Mouse (Mus musculus): ENCODE measurements around the gene Htr5b. TPM values are rescaled to one million over a fixed set of nuclear protein-coding genes. Genes with fewer than 3 reads are reported as not detected.

Htr5b gene
- polyA plus RNA-seq, 2 experiments: 0.44 to 0.62 TPM

GRCm38 (mm10) chr1:121463806-121464205, 64.5 kb downstream of the Htr5b start:
- Histone ChIP-seq H3K9ac (ENCODE audit: low read depth, low read length, severe bottlenecking) (no peak overlapping the region), H3K4me1 (ENCODE audit: control insufficient read depth, insufficient read depth, low read length) (no peaks in the 10 kb centered on the region), H3K27me3 (ENCODE audit: control insufficient read depth, insufficient read depth, low read length) (no peaks in the 10 kb centered on the region), H3K4me3 (replicated peaks; ENCODE audit: low read length) (no peak overlapping the region), H3K36me3 (ENCODE audit: control insufficient read depth, insufficient read depth, low read length) (peaks cover 32% of the 10 kb centered on the region), H3K9me3 (ENCODE audit: control insufficient read depth, low read length) (no peaks in the 10 kb centered on the region), H3K4me2 (replicated peaks; ENCODE audit: low read depth, low read length, severe bottlenecking) (no peak overlapping the region), H3K27ac (replicated peaks; ENCODE audit: low read depth, low read length) (no peak overlapping the region)
- WGBS: 60% methylated on average over 7 of the region's 7 CpGs
- ATAC-seq (ENCODE audit: low FRiP score, low read depth) (no peak), DNase-seq (ENCODE audit: low spot score) (no peak)
- no peak for TF ChIP-seq POLR2A (IDR thresholded peaks at IDR 0.05; ENCODE audit: borderline replicate concordance, extremely low read depth, insufficient read depth, insufficient read length)

GRCm38 (mm10) chr1:121462643-121463042, 65.6 kb downstream of the Htr5b start:
- Histone ChIP-seq H3K4me1 (ENCODE audit: control insufficient read depth, insufficient read depth, low read length) (no peaks in the 10 kb centered on the region), H3K9ac (ENCODE audit: low read depth, low read length, severe bottlenecking) (no peak overlapping the region), H3K27me3 (ENCODE audit: control insufficient read depth, insufficient read depth, low read length) (no peaks in the 10 kb centered on the region), H3K4me3 (replicated peaks; ENCODE audit: low read length) (no peak overlapping the region), H3K4me2 (replicated peaks; ENCODE audit: low read depth, low read length, severe bottlenecking) (no peak overlapping the region), H3K27ac (replicated peaks; ENCODE audit: low read depth, low read length) (no peak overlapping the region), H3K9me3 (ENCODE audit: control insufficient read depth, low read length) (no peaks in the 10 kb centered on the region), H3K36me3 (ENCODE audit: control insufficient read depth, insufficient read depth, low read length) (peaks cover 30% of the 10 kb centered on the region)
- DNase-seq (ENCODE audit: low spot score) (no peak), ATAC-seq (ENCODE audit: low FRiP score, low read depth) (no peak)
- TF ChIP-seq POLR2A (IDR thresholded peaks at IDR 0.05; ENCODE audit: borderline replicate concordance, extremely low read depth, insufficient read depth, insufficient read length): no peak
- WGBS: 67% methylated on average over 1 of the region's 1 CpGs

GRCm38 (mm10) chr1:121461895-121462294, 66.4 kb downstream of the Htr5b start:
- peaks cover 35% of the 10 kb centered on the region for H3K36me3 ChIP-seq (ENCODE audit: control insufficient read depth, insufficient read depth, low read length)
- no peak for TF ChIP-seq POLR2A (IDR thresholded peaks at IDR 0.05; ENCODE audit: borderline replicate concordance, extremely low read depth, insufficient read depth, insufficient read length)
- no peak overlapping the region for H3K4me3 ChIP-seq (replicated peaks; ENCODE audit: low read length)
- no peak for ATAC-seq (ENCODE audit: low FRiP score, low read depth)
- no peaks in the 10 kb centered on the region for H3K9me3 ChIP-seq (ENCODE audit: control insufficient read depth, low read length)
- no peaks in the 10 kb centered on the region for H3K27me3 ChIP-seq (ENCODE audit: control insufficient read depth, insufficient read depth, low read length)
- 81% methylated on average over 7 of the region's 7 CpGs for WGBS
- H3K4me1 ChIP-seq (ENCODE audit: control insufficient read depth, insufficient read depth, low read length): no peaks in the 10 kb centered on the region
- H3K9ac ChIP-seq (ENCODE audit: low read depth, low read length, severe bottlenecking): no peak overlapping the region
- no peak for DNase-seq (ENCODE audit: low spot score)
- no peak overlapping the region for H3K4me2 ChIP-seq (replicated peaks; ENCODE audit: low read depth, low read length, severe bottlenecking)
- H3K27ac ChIP-seq (replicated peaks; ENCODE audit: low read depth, low read length): no peak overlapping the region

GRCm38 (mm10) chr1:121460077-121460476, 68.2 kb downstream of the Htr5b start:
- ATAC-seq (ENCODE audit: low FRiP score, low read depth): no peak
- H3K4me2 ChIP-seq (replicated peaks; ENCODE audit: low read depth, low read length, severe bottlenecking): no peak overlapping the region
- H3K4me3 ChIP-seq (replicated peaks; ENCODE audit: low read length): no peak overlapping the region
- H3K9me3 ChIP-seq (ENCODE audit: control insufficient read depth, low read length): no peaks in the 10 kb centered on the region
- peaks cover 37% of the 10 kb centered on the region for H3K36me3 ChIP-seq (ENCODE audit: control insufficient read depth, insufficient read depth, low read length)
- H3K27me3 ChIP-seq (ENCODE audit: control insufficient read depth, insufficient read depth, low read length): no peaks in the 10 kb centered on the region
- no peaks in the 10 kb centered on the region for H3K4me1 ChIP-seq (ENCODE audit: control insufficient read depth, insufficient read depth, low read length)
- DNase-seq (ENCODE audit: low spot score): no peak
- no peak overlapping the region for H3K27ac ChIP-seq (replicated peaks; ENCODE audit: low read depth, low read length)
- WGBS: 67% methylated on average over 6 of the region's 6 CpGs
- H3K9ac ChIP-seq (ENCODE audit: low read depth, low read length, severe bottlenecking): no peak overlapping the region
- no peak for TF ChIP-seq POLR2A (IDR thresholded peaks at IDR 0.05; ENCODE audit: borderline replicate concordance, extremely low read depth, insufficient read depth, insufficient read length)

Other genes starting within 250 kb of the Htr5b start
- 27.3 and 36.7 TPM in 2 replicates for gene Insig2, start 195.9 kb downstream of the Htr5b start, polyA plus RNA-seq (2012; rRNA removed)
- 22.6 and 25.5 TPM in 2 replicates for gene Insig2, start 195.9 kb downstream of the Htr5b start, polyA plus RNA-seq (2014; fragmentation: Nextera tagmentation; extraction: Ambion mirVana)
- 16.7 and 16.8 TPM in 2 replicates for gene Ccdc93, start 97.4 kb downstream of the Htr5b start, polyA plus RNA-seq (2012; rRNA removed)
- 12.0 and 13.4 TPM in 2 replicates for gene Ccdc93, start 97.4 kb downstream of the Htr5b start, polyA plus RNA-seq (2014; fragmentation: Nextera tagmentation; extraction: Ambion mirVana)
- gene Ddx18, start 39.5 kb upstream of the Htr5b start, polyA plus RNA-seq (2012; rRNA removed): 81.7 and 94.4 TPM in 2 replicates
- gene Ddx18, start 39.5 kb upstream of the Htr5b start, polyA plus RNA-seq (2014; fragmentation: Nextera tagmentation; extraction: Ambion mirVana): 66.6 and 75.3 TPM in 2 replicates

All from limb, embryonic 14.5 days (tissue).